Mouse (Mus musculus): ENCODE results near the gene Baz2b.
A peak's percentile ranks its signal among the peaks of the same experiment; 100 is the strongest.
"Not testable (repeated sequence)": the region's sequence is repeated elsewhere in the genome, so short reads cannot be mapped to it uniquely, and the experiment has no call there.

Baz2b gene

DNA sequence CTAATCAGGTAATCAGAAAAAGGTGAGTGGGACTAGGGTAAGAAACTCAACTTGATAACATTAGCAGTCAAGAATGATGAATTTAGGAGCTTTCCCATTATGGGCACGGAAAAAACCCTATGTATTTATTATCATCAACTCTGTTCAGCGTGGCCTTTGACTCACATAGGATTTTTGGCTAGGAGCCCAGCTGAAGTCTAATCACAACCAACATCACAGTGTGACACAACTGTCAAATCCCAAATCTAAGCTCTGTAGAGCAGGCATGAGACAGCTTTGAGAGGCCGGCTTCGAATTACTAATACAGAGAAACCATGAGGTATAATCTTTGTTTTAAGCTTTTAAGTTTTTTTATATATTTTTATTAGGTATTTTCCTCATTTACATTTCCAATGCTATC, 113.0 kb downstream of the Baz2b start:
- no peak for DNase-seq (ENCODE audit: extremely low read depth, low read depth, low spot score)

DNA sequence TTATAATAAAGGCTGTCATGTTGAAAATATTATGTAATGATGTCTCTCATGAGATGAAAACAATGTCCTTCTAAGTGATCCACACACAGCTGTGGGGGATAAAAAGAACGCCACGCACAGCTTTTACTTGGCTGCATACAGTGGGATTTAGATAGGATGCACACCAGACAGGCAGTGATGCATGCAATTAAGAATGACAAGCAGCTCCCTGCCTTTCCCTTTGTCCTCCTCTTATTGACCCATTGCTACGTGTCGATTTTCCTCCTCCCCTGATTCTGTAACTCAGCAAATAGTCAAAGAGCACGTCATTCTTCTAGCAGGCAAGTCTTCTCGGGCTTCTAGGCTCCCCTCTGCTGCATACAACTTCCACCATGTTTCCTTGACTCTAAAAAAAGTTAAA, 119.4 kb downstream of the Baz2b start:
- no peak for DNase-seq (ENCODE audit: extremely low read depth, low read depth, low spot score)

DNA sequence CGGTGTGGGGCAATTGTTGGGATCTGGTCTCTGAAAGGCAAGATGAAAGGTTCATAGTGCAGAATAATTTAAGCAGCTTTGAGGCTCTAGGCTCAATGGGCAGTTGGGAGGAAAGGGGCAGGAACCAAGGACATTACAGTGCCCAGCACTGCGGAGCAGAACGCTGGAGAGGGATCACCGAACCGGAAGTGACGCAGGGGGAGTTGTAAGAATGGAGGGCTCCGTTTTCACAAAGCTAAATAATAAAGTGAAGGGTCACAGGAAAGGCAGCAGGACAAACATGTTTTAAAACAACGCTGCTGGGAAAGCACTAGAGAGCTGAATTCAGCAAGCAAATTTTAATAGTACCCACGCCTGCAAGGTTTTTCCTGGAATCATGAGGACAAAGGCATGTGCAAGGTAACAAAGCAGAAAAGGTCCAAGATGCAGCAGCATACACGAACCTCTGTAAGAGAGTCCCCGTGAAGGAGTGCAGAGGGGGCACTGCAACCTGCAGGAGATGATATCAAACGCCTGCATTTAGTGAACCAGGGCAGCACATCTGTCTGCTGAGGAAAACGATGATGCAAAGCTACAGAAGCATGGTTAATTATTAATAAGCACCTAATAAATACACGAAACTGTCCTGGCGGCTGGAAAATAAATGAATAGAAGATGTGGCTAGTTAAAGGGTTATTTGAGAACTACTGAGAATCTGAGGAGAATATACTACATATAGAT, 120.0 kb downstream of the Baz2b start:
- DNase-seq (ENCODE audit: extremely low read depth, low read depth, low spot score) = no peak

DNA sequence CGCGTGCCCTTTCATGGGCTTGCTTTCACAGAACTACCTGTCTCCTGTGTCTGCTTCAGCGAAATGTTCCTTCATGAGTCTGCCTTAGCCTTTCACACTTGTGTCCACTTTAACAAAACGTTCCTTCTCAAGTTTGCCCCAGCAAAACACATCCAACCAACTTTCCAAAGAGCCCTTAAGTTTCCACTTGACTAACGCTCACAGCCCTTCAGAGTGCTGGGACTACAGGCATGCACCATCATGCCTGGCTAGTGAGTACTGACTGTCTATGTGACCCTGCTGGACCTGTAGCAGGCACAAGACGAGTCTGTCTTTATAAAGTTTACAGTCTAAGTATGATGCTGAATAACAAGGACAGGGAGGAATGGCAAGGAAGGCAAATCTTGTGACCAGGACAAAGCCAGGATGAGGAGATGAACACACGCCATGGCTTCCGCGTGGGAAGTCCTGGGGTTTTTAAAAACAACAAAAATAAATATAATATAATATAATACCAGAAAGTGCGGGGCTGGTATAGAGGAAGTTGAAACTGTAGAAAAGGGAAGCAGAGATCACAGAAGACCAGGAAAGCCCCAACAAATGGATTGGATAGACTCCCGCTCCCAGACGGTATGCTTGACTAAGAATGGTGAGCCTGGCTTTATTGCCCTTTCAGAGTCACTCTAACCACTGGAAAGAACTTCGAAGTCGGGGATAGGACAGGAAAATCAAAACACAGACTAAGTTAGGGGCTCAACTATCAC, 120.7 kb downstream of the Baz2b start:
- no peak for DNase-seq (ENCODE audit: extremely low read depth, low read depth, low spot score)

DNA sequence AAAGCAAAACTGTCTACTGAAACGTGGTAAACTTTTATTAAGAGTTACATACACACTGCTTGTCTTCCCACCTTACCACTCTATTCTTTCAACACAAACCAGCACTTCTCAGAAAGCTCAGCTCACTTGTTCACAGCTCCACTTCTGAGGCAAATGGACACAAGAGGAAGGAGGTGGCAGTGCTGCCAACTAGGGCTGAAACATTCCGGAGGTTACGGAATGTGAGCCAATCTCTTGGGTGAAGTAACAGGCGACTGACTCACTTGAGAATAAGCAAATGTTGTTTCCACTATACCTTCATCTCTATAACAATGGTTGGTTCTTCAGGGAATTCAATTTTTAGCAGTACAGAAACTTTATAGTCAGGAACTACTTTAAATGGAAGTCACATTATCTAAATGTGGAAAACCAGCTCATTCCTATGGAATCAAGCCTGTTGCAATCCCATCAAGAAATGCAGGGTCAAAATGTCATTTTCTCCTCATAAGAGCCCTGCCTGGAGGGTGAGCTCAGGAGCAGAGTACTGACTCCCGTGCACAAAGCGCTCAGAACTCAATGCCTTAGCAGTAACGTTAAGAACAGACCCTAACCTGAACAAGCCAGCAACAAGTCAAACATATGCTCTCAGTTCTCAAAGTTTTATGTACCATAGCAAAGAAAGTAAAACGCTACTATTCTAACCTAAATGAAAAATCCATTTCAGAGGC, 123.3 kb downstream of the Baz2b start:
- peak; percentile 84 for DNase-seq (ENCODE audit: extremely low read depth, low read depth, low spot score)

DNA sequence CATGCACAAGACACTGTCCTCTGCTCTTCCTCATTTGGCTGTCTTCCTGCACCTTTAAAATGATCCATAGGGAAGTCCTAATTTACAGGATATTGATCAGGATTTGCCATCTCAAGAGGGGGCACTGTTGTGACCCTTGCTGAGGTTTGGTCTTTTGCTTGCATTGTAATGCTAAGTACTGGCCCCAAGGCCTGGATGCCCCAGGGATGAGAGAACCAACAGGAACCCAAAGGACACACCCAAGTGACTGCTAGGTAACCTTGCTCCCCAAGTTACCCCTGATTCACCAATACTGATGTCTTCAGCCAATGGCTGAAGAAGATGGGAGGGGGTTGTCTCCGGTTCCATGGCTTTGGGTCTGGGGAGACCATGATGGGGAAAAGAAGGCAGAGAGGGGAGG, 124.8 kb downstream of the Baz2b start:
- DNase-seq (ENCODE audit: extremely low read depth, low read depth, low spot score) = no peak

DNA sequence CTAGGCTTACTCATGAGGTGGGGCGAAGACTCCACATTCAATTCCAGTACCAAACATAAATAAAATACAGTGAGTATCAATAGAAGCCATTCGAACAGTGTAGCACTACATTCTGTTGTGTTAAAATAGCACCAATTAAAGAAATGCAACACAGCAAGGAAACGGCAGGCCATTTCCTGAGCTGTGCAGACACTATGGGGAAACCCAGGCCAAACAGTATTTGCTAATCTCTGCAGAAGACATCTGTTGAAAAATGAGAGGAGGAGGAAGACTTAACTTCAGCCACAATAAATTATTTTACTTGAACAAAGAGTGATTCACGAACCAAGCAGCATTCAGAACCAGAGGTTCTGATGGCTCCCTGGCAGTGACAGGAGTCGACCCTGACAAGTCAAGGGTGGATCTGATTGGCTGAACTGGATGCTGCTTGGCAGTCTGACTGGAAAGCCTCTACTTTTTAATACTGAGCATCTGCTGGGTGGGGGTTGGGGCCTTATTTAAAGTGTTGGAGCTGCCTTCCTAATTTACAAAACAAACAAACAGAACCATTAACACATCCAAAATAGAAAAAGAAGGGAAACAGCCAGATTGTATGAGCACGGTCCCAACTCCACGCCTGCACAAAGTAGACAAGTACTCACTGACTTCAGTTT, 126.5 kb downstream of the Baz2b start:
- DNase-seq (ENCODE audit: extremely low read depth, low read depth, low spot score) = no peak

DNA sequence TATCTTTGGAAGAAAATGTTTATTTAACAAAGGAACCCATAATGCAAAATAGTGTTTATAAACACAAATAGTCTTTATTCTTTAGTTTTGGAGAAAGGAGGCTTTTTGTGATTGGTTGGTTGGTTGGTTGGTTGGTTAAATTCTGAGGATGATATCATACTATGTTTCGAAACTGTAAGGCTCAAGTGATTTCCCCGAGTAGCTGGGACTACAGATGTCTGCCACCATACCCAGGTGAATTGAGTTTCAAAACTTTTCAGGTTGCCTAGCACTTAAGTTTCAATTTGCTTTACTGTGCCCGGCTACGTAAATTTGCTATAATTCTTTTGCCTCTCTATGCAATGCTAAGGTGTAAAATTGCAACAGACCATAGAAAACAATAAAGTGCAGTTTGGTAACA, 127.4 kb downstream of the Baz2b start:
- no peak for DNase-seq (ENCODE audit: extremely low read depth, low read depth, low spot score)

DNA sequence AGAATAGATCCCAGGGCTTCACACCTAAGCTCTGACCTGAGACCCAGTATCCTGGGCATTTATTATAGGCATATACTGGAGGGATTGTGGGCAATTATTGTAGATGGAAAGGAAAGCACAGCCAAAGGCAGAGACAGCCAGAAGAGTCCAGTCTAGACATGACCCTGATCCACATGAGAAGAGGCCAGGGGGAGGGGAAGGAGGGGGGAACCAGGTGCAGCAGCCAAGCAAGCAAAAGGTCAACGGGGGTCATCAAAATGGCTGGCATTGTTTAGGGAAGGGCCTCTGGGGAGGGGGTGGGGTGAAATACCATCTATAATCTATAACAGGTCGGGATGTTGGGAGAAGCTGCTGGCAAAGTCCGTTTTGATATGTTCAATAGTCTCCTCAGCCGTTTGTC, 128.8 kb downstream of the Baz2b start:
- no peak for DNase-seq (ENCODE audit: extremely low read depth, low read depth, low spot score)

DNA sequence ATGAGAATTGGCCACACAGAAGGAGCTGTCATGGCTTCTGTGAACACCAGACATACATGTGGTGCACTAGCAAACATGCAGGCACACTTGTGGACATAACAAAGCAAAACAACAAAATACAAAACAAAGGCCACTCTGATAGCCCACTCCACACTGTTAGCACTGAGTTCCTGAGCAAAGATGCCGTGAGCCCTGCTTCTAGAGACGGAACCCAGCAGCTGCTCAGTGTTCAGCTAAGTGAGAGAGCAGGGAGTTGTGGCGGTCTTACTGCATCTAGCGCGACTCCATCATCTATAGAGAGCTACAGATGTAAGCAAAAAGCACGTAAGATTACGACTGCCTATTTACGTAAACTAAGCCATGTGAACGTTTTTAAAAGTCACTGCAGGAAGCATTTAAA, 132.0 kb downstream of the Baz2b start:
- DNase-seq (ENCODE audit: extremely low read depth, low read depth, low spot score) = no peak

DNA sequence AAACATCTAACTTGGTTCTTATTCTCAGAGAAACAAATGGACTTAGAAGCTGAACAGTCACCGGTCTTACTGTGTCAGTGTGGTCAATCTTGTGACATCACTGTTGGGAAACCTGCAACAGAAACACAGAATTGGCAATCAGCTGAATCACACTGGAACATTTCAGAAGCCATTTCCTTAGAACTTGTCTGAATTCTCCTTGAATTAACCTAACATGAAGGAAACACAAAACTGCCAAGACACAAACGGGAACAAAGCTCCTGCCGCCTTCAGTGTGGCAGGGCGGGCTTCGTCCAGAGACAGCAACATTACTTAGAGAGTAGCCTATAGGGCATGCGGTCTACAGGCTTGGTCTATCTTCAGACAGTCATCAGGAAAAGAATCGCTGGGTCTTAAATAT, 132.8 kb downstream of the Baz2b start:
- DNase-seq (ENCODE audit: extremely low read depth, low read depth, low spot score) = no peak

DNA sequence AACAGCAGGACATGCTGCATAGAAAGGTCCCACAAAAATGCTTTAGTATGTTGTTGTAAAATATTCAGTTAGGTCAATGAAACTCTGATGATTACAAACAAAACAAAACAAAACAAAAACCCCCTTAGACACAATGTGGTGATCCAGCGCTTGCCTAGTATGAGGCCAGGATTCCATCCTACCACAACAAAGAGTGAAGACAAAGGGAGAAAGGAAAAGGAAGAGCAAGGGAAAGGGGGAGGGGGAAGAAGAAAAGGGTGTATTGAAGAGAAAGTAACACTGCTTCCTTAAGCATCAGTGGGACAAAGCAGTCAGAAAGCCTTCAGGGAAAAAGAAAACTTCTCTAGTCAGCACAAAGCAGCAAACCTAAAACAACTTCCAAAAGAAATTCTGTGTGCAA, 133.6 kb downstream of the Baz2b start:
- DNase-seq (ENCODE audit: extremely low read depth, low read depth, low spot score) = no peak

DNA sequence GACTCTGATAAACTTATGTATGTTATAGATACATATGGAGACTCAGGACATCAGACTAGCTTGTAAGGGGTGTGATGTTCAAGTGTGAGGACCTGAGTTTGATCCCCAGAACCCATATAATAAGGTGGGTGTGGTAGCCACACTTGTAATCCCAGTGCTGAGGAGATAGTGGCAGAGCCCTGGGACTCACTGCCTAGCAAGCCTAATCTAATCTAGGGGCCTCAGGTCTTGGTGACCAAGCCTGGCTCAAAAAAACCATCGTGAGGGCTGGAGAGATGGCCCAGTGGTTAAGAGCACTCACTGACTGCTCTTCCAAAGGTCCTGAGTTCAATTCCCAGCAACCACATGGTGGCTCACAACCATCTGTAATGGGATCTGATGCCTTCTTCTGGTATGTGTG, 135.8 kb downstream of the Baz2b start:
- DNase-seq (ENCODE audit: extremely low read depth, low read depth, low spot score) = not testable (repeated sequence)

DNA sequence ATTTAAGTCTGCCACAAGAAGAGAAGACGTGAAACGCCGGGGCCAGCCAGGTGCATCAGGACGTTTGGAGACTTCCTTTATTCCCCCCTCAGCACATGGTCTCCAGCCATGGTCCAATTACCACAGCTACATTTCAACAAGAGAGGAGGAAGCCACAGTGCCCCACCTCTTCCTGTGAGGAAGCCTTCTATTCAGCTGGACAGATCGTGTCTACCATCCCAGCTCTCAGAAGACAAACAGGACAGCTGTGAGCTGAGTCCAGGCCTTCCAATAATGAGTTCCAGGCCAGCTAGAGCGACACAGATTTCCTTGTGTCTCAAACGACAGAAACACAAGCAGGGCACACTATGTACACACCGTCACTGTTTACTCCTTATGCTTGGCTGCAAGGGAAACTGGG, 137.8 kb downstream of the Baz2b start:
- DNase-seq (ENCODE audit: extremely low read depth, low read depth, low spot score) = no peak

DNA sequence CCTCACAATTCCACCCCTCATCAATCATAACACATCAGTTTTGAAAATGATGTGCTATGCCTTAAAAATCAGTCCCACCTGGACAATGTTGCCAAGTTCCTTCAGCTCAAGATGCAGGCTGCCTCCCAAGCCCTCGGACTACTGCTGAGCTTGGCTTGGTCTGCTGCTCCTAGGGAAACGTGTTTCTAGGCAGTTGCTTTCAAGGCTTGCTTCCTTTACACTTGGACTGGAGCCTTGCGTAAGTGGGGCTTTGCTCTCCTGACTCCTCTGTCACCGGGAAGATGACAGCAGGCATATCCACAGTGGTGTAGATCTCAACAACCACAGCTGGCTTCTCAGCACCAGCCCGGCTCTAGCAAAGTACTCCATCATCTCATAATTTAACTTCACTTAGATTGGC, 138.7 kb downstream of the Baz2b start:
- DNase-seq (ENCODE audit: extremely low read depth, low read depth, low spot score) = no peak

DNA sequence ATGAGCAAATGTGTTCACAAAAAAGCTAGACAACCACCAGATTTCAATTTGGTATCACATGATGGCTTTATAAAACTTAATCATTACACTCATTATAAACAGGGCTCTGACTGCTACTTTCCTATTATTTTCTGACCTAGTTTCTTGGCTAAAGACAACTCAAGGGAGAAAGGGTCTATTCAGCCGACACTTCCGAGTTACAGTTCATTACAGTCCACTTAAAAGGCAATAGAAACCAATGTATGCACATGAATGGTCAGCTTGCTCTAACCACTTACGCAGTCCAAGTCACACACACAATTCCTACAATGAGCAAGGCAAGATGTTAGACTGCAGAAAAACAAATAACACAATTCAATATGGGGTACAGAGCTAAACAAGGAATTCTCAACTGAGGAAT, 141.2 kb downstream of the Baz2b start:
- DNase-seq (ENCODE audit: extremely low read depth, low read depth, low spot score) = no peak

DNA sequence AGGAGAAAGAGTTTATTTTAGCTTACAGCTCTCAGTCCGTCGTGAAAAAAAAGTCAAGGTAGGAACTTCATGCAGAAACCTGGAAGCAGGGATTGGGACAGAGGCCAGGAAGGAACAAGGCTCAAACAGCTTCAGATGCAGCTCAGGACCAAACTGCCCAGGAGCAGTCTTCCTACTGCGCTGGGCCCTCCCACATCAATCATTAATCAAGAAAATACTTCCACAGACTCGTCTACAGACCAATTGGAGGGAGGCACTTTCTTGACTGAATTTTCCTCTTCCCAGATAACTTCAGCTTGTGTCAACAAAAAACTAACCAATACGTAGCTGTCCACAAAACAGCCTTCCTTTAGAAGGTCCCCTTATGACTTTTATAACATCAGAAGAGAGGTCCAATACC, 144.2 kb downstream of the Baz2b start:
- DNase-seq (ENCODE audit: extremely low read depth, low read depth, low spot score) = no peak

DNA sequence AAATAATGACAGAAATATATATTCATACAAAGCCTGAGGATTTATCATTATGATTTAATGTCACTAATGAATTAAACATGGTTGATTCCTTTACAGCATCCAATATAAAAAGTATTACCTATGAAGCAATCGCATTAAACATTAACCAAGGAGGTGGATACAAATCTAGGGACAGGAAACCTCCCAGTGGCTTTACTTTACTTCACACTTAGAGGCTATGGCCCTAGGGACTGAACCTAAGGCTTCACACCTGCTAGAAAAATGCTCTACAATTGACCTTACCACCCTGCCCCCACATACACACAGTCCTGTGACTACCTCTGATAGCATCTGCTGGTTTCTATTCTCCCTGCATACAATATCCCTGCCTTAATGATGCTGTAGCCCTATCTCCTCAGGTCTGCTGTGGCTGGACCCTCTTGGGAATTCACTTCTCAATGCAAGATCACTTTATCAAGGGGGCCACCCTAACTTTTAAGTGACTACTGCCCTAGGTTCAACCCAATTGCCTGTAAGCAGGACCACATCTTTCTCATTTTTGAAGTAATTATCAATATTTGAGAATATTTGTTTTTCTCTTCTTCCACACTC, 149.4 kb downstream of the Baz2b start:
- DNase-seq (ENCODE audit: extremely low read depth, low read depth, low spot score) = no peak

DNA sequence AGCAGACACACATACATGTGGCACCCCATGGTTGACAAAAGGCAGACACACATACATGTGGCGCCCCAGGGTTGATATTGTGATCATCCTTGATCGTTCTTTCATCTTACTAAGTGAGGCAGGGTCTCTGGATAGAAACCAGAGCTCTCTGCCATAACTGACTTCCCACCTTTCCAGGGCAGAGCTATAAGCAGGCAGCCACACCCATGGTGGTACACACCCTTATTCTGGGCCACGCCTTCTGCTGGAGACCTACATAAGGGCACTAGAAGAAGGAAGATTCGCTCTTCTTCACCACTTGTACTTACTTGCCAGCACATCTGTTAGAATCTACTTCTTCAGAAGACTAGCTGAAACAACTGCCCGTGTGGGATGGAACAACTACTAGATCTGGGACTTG, 150.3 kb downstream of the Baz2b start:
- no peak for DNase-seq (ENCODE audit: extremely low read depth, low read depth, low spot score)

DNA sequence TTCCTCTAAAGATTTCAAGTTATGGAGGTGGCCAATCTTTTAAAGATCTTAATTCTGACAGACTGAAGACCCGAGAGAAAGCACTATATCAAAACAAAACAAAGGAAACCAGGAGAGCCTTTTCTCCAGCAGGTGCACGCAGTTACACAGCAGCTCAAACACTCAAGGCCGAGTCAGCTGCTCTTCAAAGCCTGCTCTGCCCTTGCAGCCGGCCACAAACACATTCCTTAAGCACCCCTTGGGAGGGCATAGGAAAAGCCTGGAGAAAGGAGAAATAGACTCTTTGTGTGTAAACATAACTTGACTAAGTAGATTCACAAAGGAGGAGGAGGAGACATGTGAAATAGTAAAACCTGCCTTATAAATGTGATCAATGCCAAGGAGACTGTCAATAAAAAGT, 153.6 kb downstream of the Baz2b start:
- no peak for DNase-seq (ENCODE audit: extremely low read depth, low read depth, low spot score)

DNA sequence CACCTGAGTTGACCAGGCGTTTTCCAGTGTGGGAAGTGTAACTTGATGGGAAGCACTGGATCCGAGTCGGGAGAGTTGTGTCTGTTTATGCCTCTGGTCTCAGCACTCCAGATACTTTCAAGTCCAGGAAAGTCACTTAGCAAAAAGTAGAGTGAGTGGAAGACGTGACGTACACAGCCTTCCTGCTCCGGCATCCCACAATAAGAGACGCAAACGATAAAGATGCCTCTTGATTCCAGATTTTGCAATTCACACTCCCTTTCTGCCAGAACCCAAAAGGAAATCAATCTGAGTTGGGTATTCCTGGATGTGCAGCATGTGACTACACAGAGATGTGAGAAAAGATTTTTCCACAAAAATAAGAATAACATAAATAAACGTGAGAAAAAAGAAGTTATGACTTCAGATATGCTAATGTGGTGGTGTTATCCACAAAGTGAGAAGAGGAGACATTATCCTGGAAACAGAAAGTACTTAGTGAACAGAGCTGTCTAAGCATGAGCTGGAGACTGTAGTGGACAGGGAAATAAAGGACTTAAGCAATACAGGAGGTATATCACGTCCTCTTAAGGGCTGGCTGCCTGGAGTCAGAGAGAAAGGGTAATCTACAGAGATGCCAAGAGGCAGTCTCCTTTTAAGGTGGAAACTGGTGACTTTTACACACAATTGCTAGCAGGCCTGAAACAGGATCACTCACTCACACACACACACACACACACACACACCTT, 154.7 kb downstream of the Baz2b start:
- no peak for DNase-seq (ENCODE audit: extremely low read depth, low read depth, low spot score)
